Mouse (Mus musculus) hindlimb bud, embryonic 11.5 days (tissue): ENCODE results near the gene Dscaml1.

ENCODE experiments used
- DNase-seq: peaks from one replicate; pipeline ENCODE4 v3.0.0-alpha.2; 2012; ENCODE audit warnings: low read depth, low spot score; ENCODE audit errors: extremely low spot score

Dscaml1 gene

DNA sequence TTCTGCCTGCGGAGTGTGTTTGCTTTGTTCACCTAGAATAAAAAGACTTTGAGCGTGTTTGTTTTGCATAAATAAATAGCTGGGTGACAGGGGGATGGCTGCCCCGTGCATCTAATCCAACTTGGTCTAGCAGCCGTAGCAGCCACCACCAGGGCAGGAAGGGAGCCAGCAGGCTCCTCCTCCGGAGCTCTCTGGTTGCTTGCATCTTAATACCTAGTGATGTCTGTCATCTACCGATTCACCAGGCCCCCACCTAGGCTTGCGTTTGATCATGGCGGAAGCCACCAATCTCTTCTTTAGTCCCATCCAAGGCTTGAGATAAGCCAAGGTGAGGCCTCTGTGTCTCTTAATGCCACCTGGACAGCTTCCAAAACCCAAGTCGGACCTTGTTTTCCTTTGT is 193.6 kb downstream of the Dscaml1 start:
- DNase-seq = no peak

DNA sequence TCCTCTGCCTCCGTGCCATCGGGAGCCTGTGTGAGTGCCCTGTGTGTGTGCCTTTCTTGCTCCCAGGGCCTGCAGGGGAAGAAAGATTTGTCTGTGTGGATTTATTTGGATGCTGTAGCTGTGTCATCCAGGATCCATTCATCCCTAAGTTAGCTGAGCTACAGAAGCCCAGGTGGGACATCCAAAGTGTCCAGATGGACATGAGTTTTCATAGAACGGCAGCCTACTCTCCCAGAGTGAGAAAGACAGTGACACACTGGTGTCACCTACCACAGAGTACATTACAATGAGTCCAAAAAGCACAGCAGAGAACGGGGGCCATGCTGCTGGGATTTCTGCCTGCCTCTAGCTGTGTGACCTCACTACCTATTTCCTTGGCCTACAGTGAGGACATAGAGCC is 194.5 kb downstream of the Dscaml1 start:
- DNase-seq = no peak

DNA sequence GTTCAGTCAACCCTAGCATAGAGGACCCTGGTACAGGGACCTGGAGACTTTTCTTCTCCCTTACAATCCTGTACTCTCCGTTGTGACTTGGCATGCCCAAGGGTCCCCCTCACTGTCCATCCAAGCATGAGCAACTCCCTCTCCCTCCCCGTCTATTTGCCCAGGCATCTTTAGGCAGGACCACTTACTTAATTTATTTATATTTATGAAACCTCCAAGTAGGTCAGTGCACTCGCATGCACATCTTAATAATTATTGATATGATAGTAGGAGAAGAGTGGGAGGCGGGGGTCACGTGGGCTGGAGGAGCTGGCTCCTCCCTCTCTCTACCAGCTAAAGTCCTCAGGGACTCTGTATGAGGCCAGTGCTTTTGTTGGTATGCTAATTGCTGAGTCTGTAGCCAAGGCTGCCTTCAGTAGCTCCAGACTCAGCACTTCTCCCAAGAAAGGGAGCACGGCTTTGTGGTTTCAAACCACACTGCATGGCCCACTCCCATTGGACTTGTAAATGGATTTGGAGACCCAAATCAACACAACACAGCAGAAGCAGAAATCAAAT is 199.5 kb downstream of the Dscaml1 start:
- no peak for DNase-seq

DNA sequence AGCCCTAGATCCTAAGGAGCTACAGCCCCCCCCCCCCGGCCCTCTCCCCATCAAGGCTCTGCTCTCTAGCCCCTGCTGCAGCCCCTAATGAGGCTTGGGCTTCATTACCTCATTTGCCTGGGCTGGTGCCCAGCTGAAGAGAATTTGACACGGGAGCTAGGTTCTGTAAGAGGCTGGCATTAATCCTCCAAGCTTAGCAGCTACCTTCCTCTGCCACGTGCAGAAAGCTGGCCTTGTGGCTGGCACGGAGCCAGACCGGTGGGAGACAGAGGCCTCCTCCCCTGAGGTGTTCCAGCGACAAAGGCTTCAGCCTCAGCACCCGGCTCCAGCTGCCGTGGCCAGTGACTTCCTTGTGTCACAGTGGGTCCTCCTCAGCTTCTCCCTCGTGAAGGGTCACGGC is 206.1 kb downstream of the Dscaml1 start:
- no peak for DNase-seq

DNA sequence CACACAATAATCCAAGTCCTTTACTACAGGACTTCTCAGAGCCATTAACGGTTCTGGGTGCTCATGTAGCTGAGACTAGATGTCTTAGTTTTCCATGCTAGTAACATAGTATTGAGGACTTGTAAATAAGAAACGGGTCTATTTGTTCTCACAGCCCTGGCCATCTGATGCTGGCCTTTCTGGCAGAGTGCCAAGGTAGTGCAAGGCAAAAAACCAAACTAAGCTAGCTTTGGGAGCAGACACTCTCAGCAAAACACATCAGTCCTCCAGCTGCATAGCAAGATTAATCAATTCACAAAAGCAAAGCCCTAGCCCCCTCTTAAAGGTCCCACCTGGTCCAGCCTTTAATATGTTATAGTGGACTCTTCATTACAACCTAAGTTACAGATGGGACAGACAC is 206.6 kb downstream of the Dscaml1 start:
- no peak for DNase-seq

DNA sequence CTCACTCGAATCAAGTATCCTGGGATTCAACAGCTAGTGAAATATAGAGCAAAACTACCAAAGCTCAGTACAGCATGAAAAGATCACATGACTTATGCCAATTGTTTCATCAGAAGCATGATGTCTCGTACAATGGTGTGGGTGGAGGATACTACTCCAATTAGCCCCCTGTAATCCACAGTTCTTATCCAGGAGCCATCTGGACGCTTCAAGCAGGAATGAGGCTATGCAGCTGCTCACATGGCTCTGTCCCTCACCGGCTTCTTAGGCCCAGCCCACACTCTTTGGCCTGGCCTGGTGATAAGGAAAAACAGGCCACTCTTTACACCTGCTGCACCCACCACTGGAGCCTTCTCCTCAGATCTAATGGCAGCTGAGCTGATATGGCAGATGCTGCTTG is 208.6 kb downstream of the Dscaml1 start:
- DNase-seq = no peak

DNA sequence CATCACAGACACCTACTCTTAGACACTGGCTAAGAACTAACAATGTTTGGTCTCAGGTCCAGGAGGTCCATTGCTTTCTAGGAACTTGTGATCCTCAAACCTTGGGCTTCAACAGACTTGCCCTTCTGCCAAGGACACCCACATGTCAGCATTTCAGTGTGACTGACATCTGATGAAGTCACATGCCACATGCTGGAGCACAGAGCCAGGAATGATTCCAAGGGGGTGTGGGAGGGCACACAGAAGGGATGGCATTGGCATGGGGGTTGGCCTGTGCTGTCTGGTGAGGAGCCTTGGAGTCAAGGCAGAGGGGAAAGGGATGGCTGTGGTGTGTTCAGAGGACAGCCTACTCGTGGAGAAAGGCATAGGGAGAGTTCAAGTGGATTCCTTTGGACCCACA is 210.9 kb downstream of the Dscaml1 start:
- no peak for DNase-seq

DNA sequence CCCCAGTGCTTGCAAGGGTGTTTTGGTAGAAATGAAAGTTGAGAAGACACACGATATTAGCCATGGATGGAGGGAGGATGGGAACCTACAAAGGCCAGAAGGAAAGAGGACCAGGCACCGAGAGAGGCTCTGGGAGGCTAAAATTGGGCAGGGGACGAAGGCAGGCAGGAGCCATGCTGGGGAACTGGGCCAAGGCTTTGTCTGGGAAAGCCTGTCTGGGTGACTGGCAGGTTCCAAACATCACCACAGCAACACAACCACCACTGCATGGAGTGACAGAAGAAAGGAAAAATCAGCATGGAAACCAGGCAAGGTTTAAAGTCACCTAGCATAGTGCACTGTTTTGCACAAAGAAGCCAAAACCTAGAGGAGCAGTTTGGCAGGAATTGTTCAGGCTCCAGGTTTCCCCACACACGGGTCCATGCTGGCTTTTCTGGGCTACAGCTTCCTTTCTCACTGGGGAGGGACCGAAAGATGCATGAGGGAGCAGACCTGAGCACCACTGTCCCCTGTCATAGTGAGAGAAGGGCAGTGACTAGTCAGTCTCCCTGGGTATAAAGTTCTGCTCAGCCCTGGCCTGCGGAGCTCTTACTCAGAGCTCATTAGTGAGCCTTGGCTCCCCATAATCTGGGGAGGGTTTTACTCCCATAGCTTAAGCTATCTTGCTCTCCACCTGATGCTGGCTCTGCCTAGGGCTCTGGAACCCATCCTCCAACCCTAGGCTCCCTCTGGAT is 211.9 kb downstream of the Dscaml1 start:
- DNase-seq = no peak

DNA sequence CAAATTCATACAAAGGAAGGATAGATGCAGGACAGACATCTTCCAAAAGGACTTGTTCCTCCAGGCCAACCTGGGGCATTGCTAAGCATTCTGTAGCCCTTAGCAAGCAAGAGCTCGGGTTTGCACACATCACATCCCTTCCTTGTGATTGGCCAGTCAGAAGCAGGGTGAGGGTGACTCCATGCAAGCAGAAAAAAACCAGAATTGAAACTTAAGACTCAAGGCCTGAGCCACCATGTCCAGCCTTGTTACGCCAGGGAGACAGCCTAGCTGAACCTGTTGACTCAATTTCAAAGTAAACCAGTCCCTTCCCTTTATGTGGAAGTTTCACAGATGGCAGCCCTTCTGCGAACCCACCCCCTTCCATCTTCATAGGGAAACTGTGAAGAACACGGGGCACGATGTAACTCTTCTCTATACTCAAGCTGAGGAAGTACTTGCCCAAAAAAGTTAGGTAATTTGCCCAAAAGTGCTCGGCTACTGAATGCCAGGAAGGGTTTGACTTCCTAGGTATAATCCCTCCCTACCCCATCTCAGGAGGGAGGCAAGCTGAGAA is 218.5 kb downstream of the Dscaml1 start:
- DNase-seq = no peak

DNA sequence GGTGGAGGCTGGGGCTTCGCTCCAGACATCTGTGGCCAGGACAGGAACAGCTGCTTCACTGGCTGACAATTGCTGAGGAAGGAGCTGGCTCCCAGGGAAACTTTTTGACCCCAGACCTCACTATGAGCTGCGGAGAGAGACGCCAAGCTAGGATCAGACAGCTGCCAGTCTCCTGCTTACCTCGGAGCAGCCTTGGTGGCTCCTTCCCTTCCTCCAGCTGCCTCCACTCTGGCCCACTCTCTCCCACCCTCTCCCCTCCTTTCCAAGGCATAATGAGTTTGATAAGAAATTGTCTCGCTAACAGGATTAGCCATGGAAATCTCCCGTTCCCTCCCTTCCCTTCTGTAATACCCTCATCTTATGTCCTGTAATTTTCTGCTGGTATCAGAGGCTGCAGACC is 219.1 kb downstream of the Dscaml1 start:
- DNase-seq = no peak

DNA sequence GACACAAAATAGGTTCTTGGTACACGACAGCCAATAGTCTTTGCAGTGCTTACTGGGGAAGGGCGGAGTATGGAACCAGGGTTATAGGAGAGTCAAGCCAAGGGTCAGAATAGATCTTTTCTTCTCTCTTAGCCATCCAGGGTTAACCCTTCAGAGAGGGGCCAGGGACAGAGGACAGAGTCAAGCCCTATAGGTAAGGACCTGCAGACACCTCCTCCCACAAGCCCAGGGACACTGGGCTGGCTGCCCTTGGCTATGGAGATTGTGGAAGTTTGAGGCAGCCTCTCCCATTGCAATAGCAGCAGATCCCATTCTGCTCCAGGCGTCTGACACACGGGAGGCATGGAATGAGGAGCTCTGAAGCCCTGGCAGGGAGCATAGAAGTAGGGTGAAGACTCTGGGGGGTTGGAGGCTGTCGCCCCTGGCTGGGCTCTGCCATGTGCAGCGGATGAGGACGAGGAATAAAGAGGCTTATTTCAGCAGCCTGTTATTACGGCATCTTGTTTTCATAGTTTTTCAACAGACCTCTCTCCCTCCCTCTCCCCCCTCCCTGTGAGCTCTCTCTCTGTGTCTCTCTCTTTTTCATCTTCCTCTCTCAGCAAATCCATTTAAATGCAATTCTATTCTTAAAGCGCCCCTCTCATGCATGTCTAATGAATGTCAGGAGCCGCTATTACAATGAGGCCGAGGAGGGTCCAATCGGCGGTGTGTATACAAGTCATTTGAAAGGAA is 224.8 kb downstream of the Dscaml1 start:
- DNase-seq = no peak

DNA sequence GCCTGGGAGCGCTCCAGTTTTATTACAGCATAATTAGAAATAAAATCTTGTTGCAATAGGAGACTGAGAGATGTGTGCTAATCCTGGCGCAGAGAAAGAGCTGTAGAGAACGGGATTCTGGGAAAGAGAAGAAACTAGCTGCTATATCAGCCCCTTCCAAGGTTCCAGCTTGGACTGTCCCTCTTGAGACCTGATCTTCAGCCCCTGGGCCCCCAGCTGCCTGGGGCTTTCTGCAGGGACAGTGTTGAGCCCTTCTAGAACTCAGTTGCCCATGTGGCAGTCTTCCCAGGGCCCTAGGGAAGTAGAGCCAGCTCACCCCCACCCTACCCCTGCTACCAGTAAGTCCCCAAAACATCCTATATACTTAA is 225.4 kb downstream of the Dscaml1 start:
- DNase-seq = no peak

DNA sequence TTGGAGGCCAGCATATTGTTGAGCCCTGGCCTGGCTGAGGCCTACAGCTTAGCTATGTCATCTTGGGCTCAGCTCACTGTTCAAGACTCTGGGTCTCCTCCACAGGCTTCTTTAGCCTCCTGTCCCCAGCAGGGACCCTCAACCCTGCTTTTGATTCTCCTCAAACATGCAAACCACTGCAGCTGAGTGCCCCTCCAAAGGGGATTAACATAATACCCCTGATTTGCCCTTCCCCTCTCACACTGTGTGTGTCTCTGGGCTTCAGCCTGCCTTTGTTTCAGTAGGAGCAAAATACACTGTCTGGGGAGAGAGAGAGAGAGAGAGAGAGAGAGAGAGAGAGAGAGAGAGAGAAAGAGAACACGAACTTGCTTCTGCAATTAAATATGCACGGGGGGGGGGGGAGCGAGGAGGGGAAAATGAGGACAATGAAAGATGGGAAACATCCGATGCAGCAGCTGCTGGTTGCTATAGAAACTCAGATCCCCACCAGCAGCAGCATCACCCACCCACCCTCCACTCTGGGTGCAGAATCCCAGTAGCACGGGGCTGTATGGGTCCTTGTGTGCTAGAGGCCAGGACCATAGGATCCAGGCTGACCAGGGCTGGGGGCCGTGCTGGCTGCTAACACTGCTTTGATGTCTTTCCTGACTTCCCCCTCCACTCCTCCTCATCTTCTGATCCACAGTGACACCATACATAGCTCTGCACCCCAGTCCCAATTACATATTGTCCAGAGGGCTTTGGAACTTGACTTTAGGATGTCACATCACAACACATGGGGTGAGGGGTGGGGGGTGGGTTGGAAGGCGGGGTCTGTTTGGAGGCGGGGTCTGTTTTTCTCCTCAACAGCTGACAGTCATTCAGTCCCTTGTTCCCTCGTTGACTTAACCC is 231.0 kb downstream of the Dscaml1 start:
- DNase-seq = no peak

DNA sequence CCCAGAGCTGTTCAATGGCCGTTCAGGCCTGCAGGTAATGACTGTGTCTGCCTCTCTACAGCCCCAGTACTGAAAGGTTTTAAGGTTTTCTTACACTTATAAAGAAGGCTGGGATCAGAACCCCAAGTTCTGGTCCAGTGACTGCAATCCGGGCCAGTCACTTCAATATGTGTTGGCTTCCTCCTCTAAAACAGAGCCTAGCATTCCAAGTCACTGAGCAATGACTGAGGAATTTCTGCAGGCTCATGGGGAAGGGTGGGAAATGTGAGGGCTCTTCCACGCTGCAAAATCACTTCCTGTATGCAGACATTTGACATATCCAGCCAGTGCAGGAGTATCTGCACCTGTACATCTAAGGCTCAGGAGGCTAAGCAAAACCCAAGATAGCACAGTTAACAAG is 233.8 kb downstream of the Dscaml1 start:
- no peak for DNase-seq

DNA sequence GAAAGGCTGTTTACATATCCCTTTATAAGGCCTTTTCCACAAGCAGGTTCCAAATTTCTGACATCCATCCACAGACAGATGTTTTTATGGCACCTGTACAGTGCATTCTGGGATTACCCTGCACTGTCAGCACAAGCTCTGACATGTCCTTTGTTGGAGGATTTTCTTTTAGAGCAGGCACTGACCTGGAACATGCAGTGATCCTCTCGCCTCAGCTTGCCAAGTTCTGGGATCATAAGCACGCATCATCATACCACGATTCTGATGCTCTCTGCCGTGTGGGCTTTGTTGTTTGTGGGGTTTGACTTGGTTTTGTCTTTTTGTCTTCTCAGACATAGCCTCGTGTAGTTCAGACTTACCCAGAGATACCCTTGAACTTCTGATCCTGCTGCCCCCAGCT is 236.0 kb downstream of the Dscaml1 start:
- DNase-seq = no peak

DNA sequence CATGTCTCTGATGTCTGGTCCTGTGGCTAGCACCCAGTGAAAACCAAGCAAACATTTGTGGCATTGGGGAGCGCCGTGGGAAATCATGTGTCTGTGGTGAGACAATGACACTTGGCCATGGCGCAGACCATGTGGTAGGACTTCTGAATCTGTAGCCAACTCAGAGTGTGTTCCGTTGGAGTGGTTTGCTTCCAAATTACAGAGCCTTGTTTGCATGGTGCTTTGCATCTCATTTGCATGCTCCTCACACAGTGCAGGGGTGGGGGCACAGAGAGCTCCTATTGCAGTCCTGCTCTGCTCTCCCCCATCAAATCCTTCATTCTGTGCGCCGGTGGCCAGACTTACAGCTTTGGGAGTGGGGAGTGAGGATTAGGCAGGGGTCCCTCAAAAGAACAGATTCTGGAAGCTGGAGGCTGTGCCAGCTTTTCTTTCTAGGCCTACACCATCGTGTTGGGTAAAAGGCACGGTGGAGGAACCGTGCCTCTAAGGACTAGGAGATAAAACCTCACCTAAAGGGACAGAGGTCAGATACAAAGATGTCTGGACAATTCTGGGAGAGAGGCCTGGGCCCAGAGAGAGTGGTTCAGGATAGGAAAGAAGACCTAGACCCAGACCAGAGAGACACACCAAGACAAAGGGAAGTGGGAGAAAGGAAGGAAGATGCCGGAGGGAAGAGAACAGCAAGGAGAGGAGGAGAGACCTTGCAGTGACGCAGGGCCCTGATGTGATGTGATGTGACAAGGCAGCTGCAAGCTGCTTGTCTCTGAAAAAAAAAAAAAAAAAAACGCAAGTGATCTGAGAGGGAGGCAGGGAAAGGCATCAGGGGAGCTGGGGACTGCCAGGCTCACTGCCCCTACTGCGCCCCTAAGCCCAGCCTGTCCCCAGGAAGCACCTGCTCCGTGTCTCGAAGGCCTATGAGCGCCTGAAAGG is 237.2 kb downstream of the Dscaml1 start:
- DNase-seq = no peak

DNA sequence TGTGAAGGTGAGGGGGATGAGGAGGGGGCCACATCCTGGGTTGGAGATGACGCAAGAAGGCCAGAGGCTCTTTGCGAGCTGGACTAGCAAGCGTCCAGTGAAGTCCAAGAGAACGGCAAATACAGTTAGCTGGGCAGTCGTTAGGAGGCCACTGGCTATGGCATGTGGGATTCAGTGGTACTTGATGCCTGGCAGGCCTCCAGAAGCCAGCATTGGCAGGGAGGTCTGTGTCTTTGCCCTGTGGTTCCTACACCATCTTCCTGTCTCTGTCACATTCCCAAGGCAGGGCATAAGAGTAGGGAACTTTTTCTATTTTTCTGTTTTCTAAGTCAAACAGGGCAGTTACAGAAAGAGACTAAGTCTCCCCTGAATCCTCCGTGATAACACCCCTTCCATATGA is 237.9 kb downstream of the Dscaml1 start:
- DNase-seq = no peak

DNA sequence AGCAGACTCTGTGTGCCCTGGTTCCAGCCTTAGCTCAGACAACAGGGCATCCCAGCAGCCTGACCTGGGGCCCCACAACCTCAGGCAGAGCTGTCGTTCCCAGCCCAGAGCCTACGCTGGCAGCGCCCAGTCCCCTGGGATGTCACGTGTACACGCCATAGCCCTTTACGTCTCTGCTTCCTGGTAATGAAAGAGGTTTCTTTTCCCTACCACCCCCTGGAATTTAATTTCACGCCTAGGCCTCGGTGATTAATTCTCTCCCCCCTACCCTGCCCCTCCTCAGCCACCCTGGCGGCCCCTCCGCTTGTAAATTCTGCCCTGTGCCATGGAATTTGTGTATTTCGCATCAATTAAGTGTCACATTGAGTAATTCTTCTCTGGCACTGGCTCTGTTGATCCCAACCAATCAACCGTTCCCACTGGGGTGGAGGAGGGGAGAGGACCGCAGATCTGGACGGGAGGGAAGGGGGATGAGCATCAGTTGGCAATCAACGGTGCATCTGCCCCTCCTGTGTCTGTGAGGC is 238.5 kb downstream of the Dscaml1 start:
- DNase-seq = no peak

DNA sequence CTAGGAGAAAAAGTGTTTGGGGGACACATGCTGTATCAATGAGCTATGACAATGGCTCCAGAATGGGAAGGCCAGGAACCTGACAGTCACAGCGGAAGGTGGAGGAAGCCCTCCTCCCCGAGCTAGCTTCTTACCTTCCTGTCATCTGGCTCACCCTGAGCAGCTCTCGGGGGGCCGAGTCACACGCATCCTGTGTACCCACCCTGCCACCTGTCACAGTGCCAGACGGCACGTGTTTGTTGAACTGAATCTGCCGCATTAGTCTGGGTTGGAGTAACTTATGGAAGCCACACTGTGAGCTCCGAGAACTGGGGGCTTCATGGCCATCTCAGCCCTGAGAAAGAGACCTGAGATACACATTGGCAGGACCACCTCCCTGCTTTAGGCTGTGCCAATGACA is 249.5 kb downstream of the Dscaml1 start:
- DNase-seq = no peak

DNA sequence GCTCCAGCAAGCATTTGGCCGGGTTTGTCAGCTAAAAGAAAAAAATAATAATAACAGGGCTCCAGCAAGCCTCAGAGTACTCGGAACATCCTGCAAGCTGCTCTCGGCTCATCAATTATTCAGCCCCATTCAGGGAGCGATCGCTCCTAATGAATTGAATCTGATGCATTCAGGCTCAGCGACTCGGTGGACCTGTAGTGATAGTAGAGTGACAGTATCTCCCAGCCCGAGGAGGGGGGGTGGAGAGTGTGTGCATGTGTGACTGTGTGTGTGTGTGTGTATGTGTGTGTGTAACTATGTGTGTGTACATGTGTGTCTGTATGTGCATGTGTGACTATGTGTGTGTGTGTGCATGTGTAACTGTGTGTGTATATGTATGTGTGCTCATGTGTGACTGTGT is 250.2 kb downstream of the Dscaml1 start:
- DNase-seq = no peak
